Mouse (Mus musculus): ENCODE results near the gene Plxnb2. TPM values are rescaled to one million over a fixed set of nuclear protein-coding genes. Genes with fewer than 3 reads are reported as not detected.

Plxnb2 gene
- polyA plus RNA-seq, 1 experiment: 376 TPM

DNA sequence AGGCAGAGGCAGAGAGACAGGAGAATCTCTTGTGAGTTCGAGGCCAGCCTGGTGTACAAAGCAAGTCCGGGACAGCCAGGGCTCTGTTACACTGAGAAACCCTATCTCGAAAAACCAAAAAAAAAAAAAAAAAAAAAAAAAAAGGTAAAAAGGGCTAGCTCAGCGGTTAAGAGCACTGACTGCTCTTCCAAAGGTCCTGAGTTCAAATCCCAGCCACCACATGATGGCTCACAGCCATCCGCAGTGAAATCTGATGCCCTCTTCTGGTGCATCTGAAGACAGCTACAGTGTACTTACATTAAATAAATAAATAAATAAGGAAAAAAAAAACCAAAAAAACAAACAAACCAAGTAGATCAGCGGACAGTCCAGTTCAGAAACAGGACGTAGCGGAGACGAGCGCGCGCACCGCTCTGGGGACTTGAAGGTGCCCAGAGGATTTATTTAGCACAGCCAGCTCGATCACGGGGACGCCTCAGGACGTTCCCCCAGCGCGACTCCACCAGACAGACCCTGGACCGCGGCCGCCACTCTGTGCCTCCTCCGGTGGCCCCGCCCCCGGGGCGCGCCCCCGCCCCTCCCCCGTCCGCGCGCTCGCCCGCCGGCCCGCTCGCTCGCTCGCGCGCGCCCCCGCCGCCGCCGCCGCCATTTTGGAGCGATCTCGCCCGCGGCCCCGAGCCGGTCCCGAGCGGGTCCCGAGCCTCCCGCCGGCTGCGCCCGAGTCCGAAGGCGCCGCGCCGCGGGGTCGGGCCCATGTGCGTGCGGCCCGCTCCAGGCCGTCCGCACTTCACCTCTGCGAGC lies 30.5 kb upstream of the Plxnb2 start, which contains the start of gene Ppp6r2:
Gene Ppp6r2 (plus strand): TSS at position 639 of the 801 bp plus-strand sequence.
- 2% methylated on average over 43 of the region's 73 CpGs for WGBS
- H3K4me1 ChIP-seq (ENCODE audit: control insufficient read depth, insufficient read depth, insufficient read length, low read length): peaks cover 8% of the 10 kb centered on the region; the same call in 1 of the 2 replicates
- TF ChIP-seq POLR2A (IDR thresholded peaks at IDR 0.05; ENCODE audit: low read depth, low read length) (0 out of 2 replicates have a peak, but pooled peaks have one; percentile 48), CTCF (IDR thresholded peaks at IDR 0.05; ENCODE audit: extremely low read depth, insufficient read length, insufficient replicate concordance, low read depth, low read length) (no peak)
- H3K27ac ChIP-seq (ENCODE audit: insufficient read depth, low read depth, low read length): peak within 1 kb of the TSS; percentile 59
- no peaks in the 10 kb centered on the region for H3K27me3 ChIP-seq (ENCODE audit: control insufficient read depth, insufficient read depth, low read length)
- no peaks in the 10 kb centered on the region for H3K36me3 ChIP-seq (ENCODE audit: control insufficient read depth, insufficient read depth, low read length)
- H3K4me3 ChIP-seq (ENCODE audit: low read depth, low read length): peak within 1 kb of the TSS; percentile 73

DNA sequence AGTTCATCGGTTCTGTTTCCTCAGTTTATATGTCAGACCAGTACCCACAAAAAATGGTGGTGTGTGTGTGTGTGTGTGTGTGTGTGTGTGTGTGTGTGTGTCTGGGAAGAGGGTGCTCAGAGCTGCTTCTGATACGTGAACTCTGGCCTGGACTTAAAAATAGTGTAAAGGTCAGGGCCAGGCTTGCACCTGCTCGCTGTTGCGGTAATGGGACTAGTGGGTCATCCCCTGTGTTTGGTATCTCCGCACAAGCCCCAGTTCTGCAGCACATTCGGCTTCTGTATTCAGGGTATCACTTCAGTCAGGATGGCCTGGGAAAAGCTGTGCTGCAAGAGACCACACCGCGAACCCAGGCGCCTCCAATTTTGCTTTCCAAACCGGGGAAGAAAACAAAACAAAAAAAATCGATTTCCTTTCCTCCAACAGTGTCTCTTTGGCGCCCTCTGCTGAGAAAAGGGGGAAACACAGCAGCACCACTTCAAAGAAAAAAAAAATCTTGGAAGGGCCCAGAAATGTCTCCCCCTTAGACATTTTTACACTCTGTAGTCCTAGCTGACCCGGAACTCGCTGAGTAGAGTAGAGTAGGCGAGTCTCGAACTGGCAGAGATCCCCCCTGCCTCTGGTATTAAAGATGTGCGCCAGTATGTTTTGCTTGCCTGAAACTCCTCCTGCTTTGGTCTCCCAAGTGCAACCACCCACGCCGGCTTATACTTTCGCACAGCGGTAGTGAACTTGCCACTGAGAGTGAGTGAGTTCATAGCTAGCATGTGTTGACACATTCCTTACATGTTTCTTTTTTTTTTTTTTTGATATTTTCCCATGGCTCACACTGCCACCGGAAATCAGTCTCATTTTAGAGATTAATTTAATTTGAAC lies 29.5 kb upstream of the Plxnb2 start:
- TF ChIP-seq CTCF (IDR thresholded peaks at IDR 0.05; ENCODE audit: extremely low read depth, insufficient read length, insufficient replicate concordance, low read depth, low read length) (peak; percentile 56; the same call in 1 of the 2 replicates), POLR2A (IDR thresholded peaks at IDR 0.05; ENCODE audit: low read depth, low read length) (no peak)
- H3K27me3 ChIP-seq (ENCODE audit: control insufficient read depth, insufficient read depth, low read length): no peaks in the 10 kb centered on the region
- peaks cover 10% of the 10 kb centered on the region; the same call in 1 of the 2 replicates for H3K4me1 ChIP-seq (ENCODE audit: control insufficient read depth, insufficient read depth, insufficient read length, low read length)
- H3K4me3 ChIP-seq (ENCODE audit: low read depth, low read length): peak overlapping the region; percentile 76
- H3K27ac ChIP-seq (ENCODE audit: insufficient read depth, low read depth, low read length): peak overlapping the region; percentile 71
- no peaks in the 10 kb centered on the region for H3K36me3 ChIP-seq (ENCODE audit: control insufficient read depth, insufficient read depth, low read length)
- 5% methylated on average over 22 of the region's 22 CpGs for WGBS

DNA sequence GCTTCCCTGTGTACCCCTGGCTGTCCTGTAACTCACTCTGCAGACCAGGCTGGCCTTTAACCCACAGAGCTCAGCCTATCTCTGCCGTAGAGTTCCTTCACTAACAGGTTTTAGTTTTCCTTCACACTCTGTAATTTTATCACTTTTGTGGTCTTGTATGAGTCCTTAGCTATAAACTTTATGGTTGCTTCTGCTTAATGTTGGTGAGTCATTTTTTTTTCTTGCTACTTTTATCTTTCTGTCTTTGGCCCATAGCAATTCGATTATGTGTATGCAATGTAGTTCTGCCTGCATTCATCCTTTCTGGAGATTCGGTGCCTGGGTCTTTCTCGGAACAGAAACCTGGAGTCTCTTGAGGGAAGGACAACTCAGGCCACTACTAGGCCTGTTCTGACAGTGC lies 26.9 kb upstream of the Plxnb2 start:
- Histone ChIP-seq H3K36me3 (ENCODE audit: control insufficient read depth, insufficient read depth, low read length) (no peaks in the 10 kb centered on the region), H3K4me3 (ENCODE audit: low read depth, low read length) (no peak overlapping the region), H3K4me1 (ENCODE audit: control insufficient read depth, insufficient read depth, insufficient read length, low read length) (peaks cover 9% of the 10 kb centered on the region; the same call in 1 of the 2 replicates), H3K27ac (ENCODE audit: insufficient read depth, low read depth, low read length) (peak overlapping the region; percentile 56; the same call in 1 of the 2 replicates), H3K27me3 (ENCODE audit: control insufficient read depth, insufficient read depth, low read length) (no peaks in the 10 kb centered on the region)
- WGBS: 28% methylated on average over 4 of the region's 4 CpGs
- TF ChIP-seq POLR2A (IDR thresholded peaks at IDR 0.05; ENCODE audit: low read depth, low read length): no peak
- no peak for TF ChIP-seq CTCF (IDR thresholded peaks at IDR 0.05; ENCODE audit: extremely low read depth, insufficient read length, insufficient replicate concordance, low read depth, low read length)

DNA sequence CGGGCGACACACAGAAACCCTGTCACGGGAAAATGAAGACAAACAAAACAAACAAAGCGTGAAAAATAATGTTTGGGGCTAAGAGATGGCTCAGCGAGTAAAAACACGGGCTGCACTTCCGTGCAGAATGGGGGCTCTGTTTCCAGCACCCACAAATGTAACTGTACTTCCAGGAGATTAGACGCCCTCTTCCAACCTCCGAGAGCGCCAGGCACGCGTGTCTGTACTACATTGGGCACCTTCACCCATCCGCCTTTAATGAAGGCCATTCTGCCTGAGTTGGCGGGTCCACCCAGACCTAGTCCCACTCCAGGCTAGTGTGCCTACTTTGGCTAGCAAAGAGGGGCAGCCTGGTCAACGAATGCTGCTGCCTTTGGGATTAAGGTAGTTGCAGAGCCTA lies 16.5 kb upstream of the Plxnb2 start:
- Histone ChIP-seq H3K4me1 (ENCODE audit: control insufficient read depth, insufficient read depth, insufficient read length, low read length) (no peaks in the 10 kb centered on the region; the same call in 1 of the 2 replicates), H3K4me3 (ENCODE audit: low read depth, low read length) (peak overlapping the region; percentile 97), H3K27me3 (ENCODE audit: control insufficient read depth, insufficient read depth, low read length) (no peaks in the 10 kb centered on the region), H3K27ac (ENCODE audit: insufficient read depth, low read depth, low read length) (peak overlapping the region; percentile 15; the same call in 1 of the 2 replicates), H3K36me3 (ENCODE audit: control insufficient read depth, insufficient read depth, low read length) (no peaks in the 10 kb centered on the region)
- WGBS: 63% methylated on average over 15 of the region's 15 CpGs
- TF ChIP-seq POLR2A (IDR thresholded peaks at IDR 0.05; ENCODE audit: low read depth, low read length) (no peak), CTCF (IDR thresholded peaks at IDR 0.05; ENCODE audit: extremely low read depth, insufficient read length, insufficient replicate concordance, low read depth, low read length) (no peak)

DNA sequence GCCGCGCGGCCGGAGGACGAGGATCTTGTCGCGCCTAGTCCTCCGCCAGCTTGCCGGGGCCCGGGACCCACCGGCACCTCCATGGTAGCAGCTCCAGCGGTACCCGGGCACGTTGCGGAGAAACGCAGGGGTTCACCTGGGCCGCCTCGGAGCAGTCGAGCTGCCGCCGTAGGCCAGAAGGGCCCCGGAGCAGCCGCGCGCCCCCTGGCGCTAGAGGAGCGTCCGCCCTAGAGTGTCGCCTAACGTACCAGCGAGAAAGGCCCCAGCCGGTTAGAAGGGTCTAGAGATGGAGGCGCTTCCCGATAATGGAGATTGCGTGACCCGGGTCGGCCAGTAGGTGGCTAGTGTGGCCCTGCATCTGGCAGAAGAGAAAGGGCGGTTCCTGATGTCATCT lies 15.7 kb upstream of the Plxnb2 start, which contains the start of gene Dennd6b:
Gene Dennd6b (minus strand): TSS at position 184 of the 394 bp plus-strand sequence.
- Histone ChIP-seq H3K4me1 (ENCODE audit: control insufficient read depth, insufficient read depth, insufficient read length, low read length) (no peaks in the 10 kb centered on the region), H3K36me3 (ENCODE audit: control insufficient read depth, insufficient read depth, low read length) (no peaks in the 10 kb centered on the region), H3K4me3 (ENCODE audit: low read depth, low read length) (peak within 1 kb of the TSS; percentile 97), H3K27me3 (ENCODE audit: control insufficient read depth, insufficient read depth, low read length) (no peaks in the 10 kb centered on the region), H3K27ac (ENCODE audit: insufficient read depth, low read depth, low read length) (peak within 1 kb of the TSS; percentile 100)
- TF ChIP-seq CTCF (IDR thresholded peaks at IDR 0.05; ENCODE audit: extremely low read depth, insufficient read length, insufficient replicate concordance, low read depth, low read length) (peak; percentile 88), POLR2A (IDR thresholded peaks at IDR 0.05; ENCODE audit: low read depth, low read length) (no peak; the same call in 1 of the 2 replicates)
- under 1% methylated on average over 38 of the region's 38 CpGs for WGBS

DNA sequence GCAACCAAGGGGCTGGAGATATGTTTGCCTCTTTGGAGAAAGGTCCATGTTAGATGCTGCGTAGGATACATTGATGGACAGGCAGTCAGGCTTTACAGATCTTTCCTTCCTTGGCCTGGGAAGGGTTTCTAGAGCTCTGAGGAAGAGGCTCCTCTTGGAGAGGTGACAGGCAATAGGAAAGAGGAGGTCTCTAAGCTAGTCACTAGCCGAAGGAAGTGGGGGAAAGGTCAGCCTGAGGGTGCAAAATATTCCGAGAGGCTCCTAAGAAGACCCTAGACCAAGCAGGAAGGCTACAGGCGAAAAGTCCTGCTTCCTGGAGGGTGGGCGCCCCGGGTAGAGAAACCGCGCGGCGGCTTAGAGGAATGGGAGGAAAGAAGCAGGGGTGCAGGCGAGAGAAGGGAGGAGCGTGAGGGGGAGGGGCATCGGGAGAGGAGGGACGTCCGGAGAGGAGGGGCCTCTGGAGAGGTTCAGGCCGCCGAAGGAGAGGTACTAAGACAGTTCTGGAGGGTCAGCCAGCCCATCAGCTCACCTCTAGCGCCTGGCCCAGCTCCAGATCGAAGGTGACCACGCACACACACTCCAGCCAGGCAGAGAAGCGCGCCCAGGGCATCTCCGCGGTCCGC lies 15.2 kb upstream of the Plxnb2 start:
- peak overlapping the region; percentile 97 for H3K4me3 ChIP-seq (ENCODE audit: low read depth, low read length)
- H3K27me3 ChIP-seq (ENCODE audit: control insufficient read depth, insufficient read depth, low read length): no peaks in the 10 kb centered on the region
- under 1% methylated on average over 25 of the region's 25 CpGs for WGBS
- H3K27ac ChIP-seq (ENCODE audit: insufficient read depth, low read depth, low read length): peak overlapping the region; percentile 100
- peak; percentile 84 for TF ChIP-seq POLR2A (IDR thresholded peaks at IDR 0.05; ENCODE audit: low read depth, low read length)
- no peak for TF ChIP-seq CTCF (IDR thresholded peaks at IDR 0.05; ENCODE audit: extremely low read depth, insufficient read length, insufficient replicate concordance, low read depth, low read length)
- H3K4me1 ChIP-seq (ENCODE audit: control insufficient read depth, insufficient read depth, insufficient read length, low read length): no peaks in the 10 kb centered on the region
- H3K36me3 ChIP-seq (ENCODE audit: control insufficient read depth, insufficient read depth, low read length): no peaks in the 10 kb centered on the region

Measured in small intestine, adult 2 months (tissue).